Mouse (Mus musculus) liver, embryonic 11.5 days (tissue): ENCODE measurements around the gene Sf3a1. TPM values are rescaled to one million over a fixed set of nuclear protein-coding genes. Genes with fewer than 3 reads are reported as not detected.
A peak's percentile ranks its signal among the peaks of the same experiment; 100 is the strongest.

Experiments
- ATAC-seq: fragments of 200-750 bp; cut with Nextera tagmentation; replicated peaks from 2 replicates; pipeline ENCODE4 v1.8.0; 2017; ENCODE audit warnings: moderate number of reproducible peaks, mild to moderate bottlenecking, moderate TSS enrichment, moderate library complexity; ENCODE audit not compliant: low FRiP score
- DNase-seq: peaks from one replicate; pipeline ENCODE4 v3.0.0-alpha.2; 2017; ENCODE audit warnings: low spot score
- H3K27ac ChIP-seq: fragments of 300-500 bp; sonication (generic); 2 replicates; pipeline ENCODE4 v1.5.1; 2014; ENCODE audit warnings: mild to moderate bottlenecking, low read depth, low read length, control low read depth
- H3K27me3 ChIP-seq: fragments of 300-500 bp; sonication (generic); replicated peaks from 2 replicates; pipeline ENCODE4 v1.6.1; 2014; ENCODE audit warnings: low read length, mixed read lengths; ENCODE audit not compliant: control insufficient read depth, insufficient read depth
- H3K36me3 ChIP-seq: fragments of 300-500 bp; sonication (generic); 2 replicates; pipeline ENCODE4 v1.6.1; 2014; ENCODE audit warnings: mild to moderate bottlenecking, low read length, moderate library complexity, mixed read lengths; ENCODE audit not compliant: control insufficient read depth, insufficient read depth
- H3K4me1 ChIP-seq: fragments of 300-500 bp; sonication (generic); replicated peaks from 2 replicates; pipeline ENCODE4 v1.6.1; 2014; ENCODE audit warnings: low read length, mixed read lengths; ENCODE audit not compliant: control insufficient read depth, insufficient read depth
- H3K4me2 ChIP-seq: fragments of 300-500 bp; sonication (generic); 2 replicates; pipeline ENCODE4 v1.6.1; 2014; ENCODE audit warnings: mild to moderate bottlenecking, control low read depth, moderate library complexity
- H3K4me3 ChIP-seq: fragments of 300-500 bp; sonication (generic); 2 replicates; pipeline ENCODE4 v1.5.1; 2014; ENCODE audit warnings: low read depth, low read length, control low read depth
- H3K9ac ChIP-seq: fragments of 300-500 bp; sonication (generic); 2 replicates; pipeline ENCODE4 v1.6.1; 2014; ENCODE audit warnings: low read depth, low read length, control low read depth
- H3K9me3 ChIP-seq: fragments of 300-500 bp; sonication (generic); 2 replicates; pipeline ENCODE4 v1.6.1; 2016; ENCODE audit warnings: low read length, inconsistent platforms, mixed read lengths; ENCODE audit not compliant: control insufficient read depth
- WGBS: fragments of 180-500 bp; shearing (Covaris S2); extraction: QIAGEN DNeasy Blood & Tissue Kit; methylation state at CpG from one replicate; pipeline ENCODE4 v1.1.7; 2014; 5-methylcytosine and 5-hydroxymethylcytosine counted together
- polyA plus RNA-seq: library from polyadenylated mRNA; unstranded; fragments of >200 nt; fragmentation: Nextera tagmentation; extraction: Ambion mirVana; gene quantifications from 2 replicates; pipeline ENCODE4 v1.2.1, GENCODE M21; 2014

The Sf3a1 gene
- polyA plus RNA-seq, 1 experiment from 2014 or later = 76.0 TPM

DNA sequence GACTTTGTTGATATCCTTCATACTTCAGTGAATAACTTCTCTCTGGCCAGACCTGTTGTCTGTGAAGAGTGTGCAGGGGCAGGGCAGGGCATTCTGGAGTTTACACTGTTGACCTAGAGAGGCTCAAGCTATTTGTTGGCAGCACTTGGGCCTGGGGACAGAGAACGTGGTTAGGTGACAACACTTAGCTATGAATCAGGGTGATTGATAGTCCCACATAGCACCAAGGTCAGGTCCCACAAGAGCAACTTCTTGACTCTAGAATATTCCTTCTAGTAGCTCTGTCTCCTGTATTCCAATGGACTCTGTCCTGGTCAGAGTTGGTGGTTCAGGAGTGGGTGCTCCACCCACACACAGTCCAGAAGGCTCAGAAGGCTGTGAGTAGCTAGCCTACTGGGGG lies 50.6 kb downstream of the Sf3a1 start:
- no peak for DNase-seq
- WGBS = 57% methylated on average over 1 of the region's 1 CpGs
- Histone ChIP-seq H3K4me2 (no peak overlapping the region), H3K36me3 (peaks cover 2% of the 10 kb centered on the region; the same call in 1 of the 2 replicates), H3K9me3 (no peaks in the 10 kb centered on the region), H3K4me3 (no peak overlapping the region), H3K4me1 (no peaks in the 10 kb centered on the region), H3K27me3 (no peaks in the 10 kb centered on the region), H3K27ac (no peak overlapping the region), H3K9ac (no peak overlapping the region)
- no peak for ATAC-seq

DNA sequence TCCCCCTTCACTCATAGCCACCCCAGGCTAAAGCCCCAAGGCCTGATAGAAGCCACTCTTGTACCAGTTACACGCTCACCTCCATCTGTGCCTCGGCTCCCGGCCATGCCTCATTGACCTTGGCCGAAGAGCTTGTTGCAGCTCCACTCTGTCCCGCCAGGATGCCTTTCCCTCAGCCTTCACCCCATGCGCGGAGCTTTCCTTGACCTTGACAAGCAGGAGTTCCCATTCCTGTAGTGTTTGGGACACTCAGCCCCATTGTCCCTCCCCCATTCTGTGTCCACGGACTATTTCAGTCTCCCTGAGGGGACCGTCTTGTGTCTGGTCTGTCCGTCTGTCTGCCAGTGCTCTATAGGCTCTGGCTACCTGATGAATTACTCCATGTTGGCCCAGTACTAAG lies 53.0 kb downstream of the Sf3a1 start:
- no peak for DNase-seq
- Histone ChIP-seq H3K9ac (no peak overlapping the region), H3K27me3 (no peaks in the 10 kb centered on the region), H3K4me3 (no peak overlapping the region), H3K36me3 (peaks cover 2% of the 10 kb centered on the region; the same call in 1 of the 2 replicates), H3K4me2 (no peak overlapping the region), H3K4me1 (peaks cover 2% of the 10 kb centered on the region; the same call in 1 of the 2 replicates), H3K27ac (no peak overlapping the region), H3K9me3 (no peaks in the 10 kb centered on the region)
- 92% methylated on average over 10 of the region's 10 CpGs for WGBS
- ATAC-seq = no peak

DNA sequence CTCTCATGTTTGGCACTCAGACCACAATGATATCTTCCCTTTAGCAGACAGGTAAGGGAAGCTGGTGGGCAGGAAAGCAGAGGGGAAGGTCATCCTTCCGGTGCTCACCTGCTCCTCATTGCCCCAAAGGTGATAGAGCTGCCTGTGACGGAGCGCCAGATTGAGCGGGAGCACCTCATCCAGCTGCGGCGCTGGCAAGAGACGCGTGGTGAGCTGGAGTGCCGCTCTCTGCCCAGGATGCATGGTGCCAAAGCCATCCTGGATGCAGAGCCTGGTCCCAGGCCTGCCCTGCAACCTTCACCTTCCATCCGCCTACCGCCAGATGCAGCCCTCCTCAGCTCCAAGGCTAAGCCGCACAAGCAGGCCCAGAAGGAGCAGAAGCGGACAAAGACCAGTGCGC lies 54.4 kb downstream of the Sf3a1 start:
- 93% methylated on average over 14 of the region's 14 CpGs for WGBS
- Histone ChIP-seq H3K4me1 (peaks cover 10% of the 10 kb centered on the region), H3K27ac (no peak overlapping the region), H3K36me3 (peaks cover 2% of the 10 kb centered on the region; the same call in 1 of the 2 replicates), H3K4me2 (no peak overlapping the region), H3K27me3 (peaks cover 5% of the 10 kb centered on the region; the same call in 1 of the 2 replicates), H3K4me3 (no peak overlapping the region), H3K9me3 (no peaks in the 10 kb centered on the region), H3K9ac (no peak overlapping the region)
- no peak for ATAC-seq
- no peak for DNase-seq

DNA sequence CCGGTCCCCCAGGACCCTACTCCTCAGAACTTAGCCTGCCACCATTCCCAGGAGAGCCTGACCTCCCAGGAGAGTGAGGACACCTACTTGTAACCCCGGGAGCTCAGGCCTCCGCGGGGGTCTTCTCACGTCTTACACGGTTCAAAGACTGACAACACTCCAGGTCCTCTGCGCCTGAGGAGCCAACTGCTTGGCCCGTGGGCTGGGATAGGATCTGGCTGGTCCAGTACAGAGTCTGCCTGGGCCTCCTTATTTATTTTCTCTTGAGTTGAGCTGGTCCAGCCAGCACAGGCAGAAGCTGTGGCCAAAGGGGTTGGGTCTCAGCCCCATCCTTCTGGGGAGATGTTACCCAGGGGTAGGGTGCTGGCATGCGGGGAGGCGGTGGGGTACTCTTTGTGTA lies 54.9 kb downstream of the Sf3a1 start:
- Histone ChIP-seq H3K9me3 (no peaks in the 10 kb centered on the region), H3K27me3 (peaks cover 5% of the 10 kb centered on the region; the same call in 1 of the 2 replicates), H3K36me3 (peaks cover 2% of the 10 kb centered on the region; the same call in 1 of the 2 replicates), H3K27ac (no peak overlapping the region), H3K4me1 (peaks cover 10% of the 10 kb centered on the region), H3K4me2 (no peak overlapping the region), H3K9ac (no peak overlapping the region), H3K4me3 (no peak overlapping the region)
- DNase-seq = no peak
- no peak for ATAC-seq
- WGBS = 79% methylated on average over 10 of the region's 10 CpGs

DNA sequence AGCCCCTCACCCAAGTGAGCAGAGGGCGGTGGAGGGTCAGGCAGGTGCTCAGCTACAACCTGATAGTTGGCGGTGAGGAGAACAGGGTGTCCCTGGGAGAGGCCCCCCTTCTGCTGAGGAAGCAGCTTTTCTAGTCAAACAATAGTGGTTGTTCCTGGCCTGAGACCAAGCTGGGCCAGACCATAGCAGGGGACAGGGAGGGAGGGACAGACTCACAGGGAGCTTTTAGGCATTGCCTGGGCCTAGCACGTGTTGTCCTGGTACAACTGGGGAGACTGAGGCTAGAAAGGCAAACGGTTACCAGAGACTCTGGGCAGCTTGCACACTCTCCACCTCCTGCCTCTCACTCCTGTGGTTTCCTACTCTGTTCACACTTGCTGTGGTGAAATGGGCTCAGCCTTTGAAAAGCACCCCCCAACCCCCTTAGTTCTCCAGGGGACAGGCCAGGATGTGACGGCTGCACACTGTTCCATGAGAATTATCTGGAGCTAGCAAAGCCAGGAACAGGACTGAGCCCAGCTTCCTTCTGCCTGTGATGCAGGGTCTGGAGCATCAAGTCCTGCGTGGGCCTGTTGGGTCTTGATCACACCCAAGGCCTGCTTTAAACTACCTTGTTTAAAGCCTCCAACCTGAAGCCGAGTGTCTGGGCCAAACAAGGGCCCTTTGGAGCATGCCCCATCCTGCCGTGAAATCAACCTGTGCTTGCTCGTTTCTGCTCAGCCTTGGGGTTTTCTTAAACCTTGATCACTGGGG lies 56.3 kb downstream of the Sf3a1 start:
- DNase-seq = no peak
- ATAC-seq = no peak
- peaks cover 12% of the 10 kb centered on the region for H3K4me1 ChIP-seq
- no peaks in the 10 kb centered on the region for H3K9me3 ChIP-seq
- H3K4me2 ChIP-seq = no peak overlapping the region
- 81% methylated on average over 9 of the region's 9 CpGs for WGBS
- H3K27ac ChIP-seq = no peak overlapping the region
- peaks cover 2% of the 10 kb centered on the region; the same call in 1 of the 2 replicates for H3K36me3 ChIP-seq
- H3K9ac ChIP-seq = no peak overlapping the region
- H3K4me3 ChIP-seq = no peak overlapping the region
- H3K27me3 ChIP-seq = peaks cover 5% of the 10 kb centered on the region; the same call in 1 of the 2 replicates

DNA sequence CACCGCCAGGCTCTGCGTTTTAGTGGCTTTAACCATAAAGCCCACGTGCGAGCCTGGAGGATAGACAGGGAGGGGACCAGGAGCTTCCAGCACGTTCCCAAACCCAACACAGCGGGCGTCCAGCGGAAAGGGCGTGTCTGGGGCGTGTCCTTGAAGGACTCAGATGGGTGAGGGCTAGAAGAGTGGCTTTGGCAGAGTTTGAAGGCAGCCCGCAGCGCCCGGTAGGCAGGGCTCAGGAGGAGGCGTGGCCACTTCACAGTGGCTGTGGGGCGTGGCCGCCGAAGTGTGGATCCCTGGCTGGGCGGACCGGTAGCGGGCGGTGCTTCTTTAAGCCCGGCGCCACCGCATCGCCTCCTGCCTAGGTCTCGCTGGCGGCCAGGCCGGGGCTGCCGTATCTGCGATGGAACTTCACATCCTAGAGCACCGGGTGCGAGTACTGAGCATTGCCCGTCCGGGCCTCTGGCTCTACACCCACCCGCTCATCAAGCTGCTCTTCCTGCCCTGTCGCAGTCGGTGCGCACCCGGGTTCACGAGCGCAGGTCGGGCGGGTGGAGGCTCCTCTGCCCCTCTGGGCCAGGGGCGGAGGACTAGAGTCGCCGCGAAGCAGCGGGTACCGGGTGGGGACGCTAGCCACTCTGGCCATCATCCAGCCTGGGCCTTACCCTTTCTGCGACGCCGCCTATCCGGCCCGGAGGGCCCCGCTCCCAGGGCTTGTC lies 57.9 kb downstream of the Sf3a1 start, which contains the start of gene Castor1:
Gene Castor1 (plus strand): TSS at position 312 of the 716 bp plus-strand sequence.
- Histone ChIP-seq H3K9ac (peak within 1 kb of the TSS; percentile 64), H3K4me3 (peak within 1 kb of the TSS; percentile 54), H3K36me3 (peaks cover 2% of the 10 kb centered on the region; the same call in 1 of the 2 replicates), H3K27ac (0 out of 2 replicates have a peak within 1 kb of the TSS, but pooled peaks have one; percentile 28), H3K4me2 (peak within 1 kb of the TSS; percentile 95), H3K27me3 (peaks cover 5% of the 10 kb centered on the region; the same call in 1 of the 2 replicates), H3K9me3 (no peaks in the 10 kb centered on the region), H3K4me1 (peaks cover 19% of the 10 kb centered on the region)
- 1% methylated on average over 56 of the region's 56 CpGs for WGBS
- ATAC-seq (peak; percentile 93), DNase-seq (peak; percentile 87)

DNA sequence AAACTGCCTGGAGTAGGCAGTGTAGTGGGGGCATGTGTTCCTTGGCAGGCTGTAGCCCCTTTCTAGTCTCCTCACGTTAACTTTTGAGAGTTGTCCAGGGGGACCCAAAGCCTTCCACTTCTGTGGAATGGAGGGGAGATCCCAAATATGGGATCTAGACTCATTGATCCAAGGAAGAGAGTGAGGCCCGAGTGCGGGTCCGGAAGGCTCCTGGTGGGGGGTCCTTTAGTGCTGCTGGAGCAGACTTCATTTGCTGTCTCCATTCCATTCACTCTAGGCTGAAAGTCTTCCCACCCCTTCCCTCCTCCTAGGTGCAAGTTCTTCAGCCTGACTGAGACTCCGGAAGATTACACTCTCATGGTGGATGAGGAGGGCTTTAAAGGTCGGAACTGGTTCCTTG lies 58.5 kb downstream of the Sf3a1 start:
- Histone ChIP-seq H3K9ac (peak overlapping the region; percentile 64), H3K9me3 (no peaks in the 10 kb centered on the region), H3K4me3 (peak overlapping the region; percentile 54), H3K4me2 (peak overlapping the region; percentile 95), H3K27me3 (peaks cover 5% of the 10 kb centered on the region; the same call in 1 of the 2 replicates), H3K36me3 (peaks cover 2% of the 10 kb centered on the region; the same call in 1 of the 2 replicates), H3K27ac (0 out of 2 replicates have a peak overlapping the region, but pooled peaks have one; percentile 28), H3K4me1 (peaks cover 21% of the 10 kb centered on the region)
- 15% methylated on average over 6 of the region's 6 CpGs for WGBS
- DNase-seq (no peak), ATAC-seq (no peak)

GRCm38 (mm10) chr11:4219317-4219751 lies 59.2 kb downstream of the Sf3a1 start:
- no peak overlapping the region for H3K27ac ChIP-seq
- WGBS = 21% methylated on average over 2 of the region's 2 CpGs
- peaks cover 26% of the 10 kb centered on the region for H3K4me1 ChIP-seq
- ATAC-seq (no peak), DNase-seq (peak; percentile 61)
- H3K27me3 ChIP-seq = peaks cover 5% of the 10 kb centered on the region; the same call in 1 of the 2 replicates
- no peak overlapping the region for H3K9ac ChIP-seq
- H3K4me2 ChIP-seq = no peak overlapping the region
- H3K36me3 ChIP-seq = peaks cover 2% of the 10 kb centered on the region; the same call in 1 of the 2 replicates
- no peaks in the 10 kb centered on the region for H3K9me3 ChIP-seq
- H3K4me3 ChIP-seq = no peak overlapping the region
